Mouse (Mus musculus) olfactory bulb, adult 2 months (tissue): ENCODE measurements around the gene Slc39a2.

Experiments
- CTCF ChIP-seq: fragments of 200-500 bp; IDR thresholded peaks from 2 replicates; pipeline ENCODE4 v1.5.1; 2012; ENCODE audit warnings: low read depth, mild to moderate bottlenecking, low read length, moderate library complexity; ENCODE audit not compliant: insufficient read depth
- POLR2A ChIP-seq: fragments of 200-500 bp; IDR thresholded peaks from 2 replicates; pipeline ENCODE4 v1.6.1; 2012; ENCODE audit warnings: mild to moderate bottlenecking, low read depth, low read length, moderate library complexity; ENCODE audit not compliant: insufficient read depth

DNA sequence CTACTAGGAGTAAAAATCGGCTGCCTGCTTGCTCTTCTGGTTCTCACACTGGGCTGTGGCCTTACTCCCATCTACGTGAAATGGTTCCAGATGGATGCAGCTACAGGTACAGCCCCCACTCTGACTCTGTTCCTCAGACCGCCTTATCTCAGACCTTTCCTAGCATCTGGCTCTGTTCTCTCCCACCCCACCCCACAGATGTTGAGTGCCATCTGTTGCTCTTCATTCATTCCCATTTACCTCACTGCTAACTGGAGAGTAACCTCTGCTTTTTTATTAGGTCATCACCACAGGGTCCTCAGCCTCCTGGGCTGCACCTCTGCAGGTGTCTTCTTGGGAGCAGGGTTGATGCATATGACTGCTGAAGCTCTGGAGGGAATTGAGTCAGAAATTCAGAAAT lies 1.1 kb downstream of the Slc39a2 start:
- no peak for TF ChIP-seq CTCF
- no peak for TF ChIP-seq POLR2A
